In genomic region chr8:72420571-72421361, GRCm38 (mm10) we compare ENCODE assay signal across 8 mouse cellular contexts. TPM values are rescaled to one million over a fixed set of nuclear protein-coding genes. Genes with fewer than 3 reads are reported as not detected.
DNase-seq lines count a peak whose midpoint lies in the region; ATAC-seq and TF ChIP-seq lines count a peak whose summit lies in the region.

No protein-coding gene starts in this region.

- peak overlapping the region; percentile 88 for H3K4me2 ChIP-seq in intestine, postnatal 0 days (replicated peaks; ENCODE audit: low read depth)
- peak overlapping the region; percentile 94 for H3K4me2 ChIP-seq in liver, embryonic 15.5 days

- no peaks in the 10 kb centered on the region; the same call in 1 of the 2 replicates for H3K36me3 ChIP-seq in intestine, postnatal 0 days (ENCODE audit: control insufficient read depth, insufficient read depth)
- 0 out of 2 replicates have a peak, but pooled peaks cover 8% of the 10 kb centered on the region for H3K36me3 ChIP-seq in liver, embryonic 15.5 days (replicated peaks)

- peak; percentile 57 for ATAC-seq in granulocyte monocyte progenitor cell, adult 5-6 weeks (replicated peaks; ENCODE audit: poor library complexity, severe bottlenecking)
- ATAC-seq in intestine, postnatal 0 days: peak; percentile 19
- ATAC-seq in liver, embryonic 15.5 days (ENCODE audit: insufficient read depth): peak; percentile 57

- peak overlapping the region; percentile 80 for H3K9ac ChIP-seq in intestine, postnatal 0 days (ENCODE audit: low read depth, low read length)
- peak overlapping the region; percentile 92 for H3K9ac ChIP-seq in liver, embryonic 15.5 days

- TF ChIP-seq POLR2A in cortical plate, adult 2 months (IDR thresholded peaks at IDR 0.05; ENCODE audit: extremely low read depth, insufficient read depth, low read length): no peak

- 1% methylated on average over 68 of the region's 73 CpGs for WGBS in intestine, postnatal 0 days
- WGBS in liver, embryonic 15.5 days (ENCODE audit: insufficient replicate concordance): 2% methylated on average over 63 of the region's 73 CpGs

- H3K27me3 ChIP-seq in intestine, postnatal 0 days (replicated peaks; ENCODE audit: control insufficient read depth, insufficient read depth, low read length): no peaks in the 10 kb centered on the region
- H3K27me3 ChIP-seq in liver, embryonic 15.5 days: no peaks in the 10 kb centered on the region

- H3K27ac ChIP-seq in cortical plate, adult 2 months (ENCODE audit: insufficient read depth, low read length): no peak overlapping the region
- peak overlapping the region; percentile 84 for H3K27ac ChIP-seq in intestine, postnatal 0 days (ENCODE audit: low read depth, low read length)
- H3K27ac ChIP-seq in liver, embryonic 15.5 days (replicated peaks): peak overlapping the region; percentile 97

- H3K4me1 ChIP-seq in cortical plate, adult 2 months (ENCODE audit: control insufficient read depth, insufficient read depth, low read length): peaks cover 19% of the 10 kb centered on the region
- peaks cover 3% of the 10 kb centered on the region; the same call in 1 of the 2 replicates for H3K4me1 ChIP-seq in intestine, postnatal 0 days (replicated peaks; ENCODE audit: control insufficient read depth, insufficient read depth, low read length)
- H3K4me1 ChIP-seq in liver, embryonic 15.5 days (replicated peaks): peaks cover 62% of the 10 kb centered on the region

- no peaks in the 10 kb centered on the region for H3K9me3 ChIP-seq in intestine, postnatal 0 days (ENCODE audit: control insufficient read depth)
- no peaks in the 10 kb centered on the region for H3K9me3 ChIP-seq in liver, embryonic 15.5 days (replicated peaks)

- DNase-seq in ovary, postnatal 14 days (ENCODE audit: low spot score): peak; percentile 16
- no peak for DNase-seq in ovary, adult 18-20 months (ENCODE audit: low spot score)
- peak; percentile 15 to 32 for DNase-seq in natural killer cell, adult 2 months (ENCODE audit: low spot score in 2 of 2)
- peak; percentile 63 for DNase-seq in testis, postnatal 14 days (ENCODE audit: low spot score)

- no peak for TF ChIP-seq CTCF in cortical plate, adult 2 months (IDR thresholded peaks at IDR 0.05; ENCODE audit: extremely low read depth, insufficient read depth, low read length)
- no peak for TF ChIP-seq CTCF in intestine, postnatal 0 days (IDR thresholded peaks at IDR 0.05; ENCODE audit: low read depth)

- H3K4me3 ChIP-seq in cortical plate, adult 2 months (ENCODE audit: insufficient read depth, low read length): peak overlapping the region; percentile 56
- peak overlapping the region; percentile 81 for H3K4me3 ChIP-seq in intestine, postnatal 0 days (ENCODE audit: low read depth, low read length)
- H3K4me3 ChIP-seq in liver, embryonic 15.5 days (replicated peaks): peak overlapping the region; percentile 92

RNA-seq across cellular contexts. Expression of gene Eps15l1, which starts 0.5 kb away (rescaled TPM):
- 71.4 and 72.9 TPM in 2 replicates for polyA plus RNA-seq in cortical plate, adult 2 months (2012; rRNA removed)
- 58.3 and 64.3 TPM in 2 replicates for total RNA-seq in granulocyte monocyte progenitor cell, adult 5-6 weeks (2014; fragmentation: Nextera tagmentation)
- total RNA-seq in granulocyte monocyte progenitor cell, adult 5-6 weeks (2017): 34.8 and 38.6 TPM in 2 replicates
- polyA plus RNA-seq in intestine, postnatal 0 days (2015; fragmentation: Nextera tagmentation; extraction: Ambion mirVana): 16.3 and 17.3 TPM in 2 replicates
- 19.4 and 19.8 TPM in 2 replicates for polyA plus RNA-seq in liver, embryonic 15.5 days (2015; fragmentation: Nextera tagmentation; extraction: Ambion mirVana)

RNA-seq across cellular contexts. Expression of gene Calr3, which starts 22.9 kb away (rescaled TPM):
- 0.68 and 0.81 TPM in 2 replicates for polyA plus RNA-seq in cortical plate, adult 2 months (2012; rRNA removed)
- 0.34 and 1.5 TPM in 2 replicates for total RNA-seq in granulocyte monocyte progenitor cell, adult 5-6 weeks (2014; fragmentation: Nextera tagmentation)
- 2.2 and 4.7 TPM in 2 replicates for total RNA-seq in granulocyte monocyte progenitor cell, adult 5-6 weeks (2017)
- polyA plus RNA-seq in intestine, postnatal 0 days (2015; fragmentation: Nextera tagmentation; extraction: Ambion mirVana): 0.46 and 0.55 TPM in 2 replicates
- polyA plus RNA-seq in liver, embryonic 15.5 days (2015; fragmentation: Nextera tagmentation; extraction: Ambion mirVana): 0.35 and 0.58 TPM in 2 replicates

RNA-seq across cellular contexts. Expression of gene 1700030K09Rik, which starts 22.9 kb away (rescaled TPM):
- polyA plus RNA-seq in cortical plate, adult 2 months (2012; rRNA removed): 8.1 and 8.9 TPM in 2 replicates
- total RNA-seq in granulocyte monocyte progenitor cell, adult 5-6 weeks (2014; fragmentation: Nextera tagmentation): 3.6 and 6.4 TPM in 2 replicates
- total RNA-seq in granulocyte monocyte progenitor cell, adult 5-6 weeks (2017): 6.1 and 7.1 TPM in 2 replicates
- 3.6 and 3.8 TPM in 2 replicates for polyA plus RNA-seq in intestine, postnatal 0 days (2015; fragmentation: Nextera tagmentation; extraction: Ambion mirVana)
- polyA plus RNA-seq in liver, embryonic 15.5 days (2015; fragmentation: Nextera tagmentation; extraction: Ambion mirVana): 2.9 and 3.4 TPM in 2 replicates

RNA-seq across cellular contexts. Expression of gene Cherp, which starts 54.3 kb away (rescaled TPM):
- 44.0 and 47.3 TPM in 2 replicates for polyA plus RNA-seq in cortical plate, adult 2 months (2012; rRNA removed)
- 88.2 and 110 TPM in 2 replicates for total RNA-seq in granulocyte monocyte progenitor cell, adult 5-6 weeks (2014; fragmentation: Nextera tagmentation)
- 13.3 and 27.7 TPM in 2 replicates for total RNA-seq in granulocyte monocyte progenitor cell, adult 5-6 weeks (2017)
- polyA plus RNA-seq in intestine, postnatal 0 days (2015; fragmentation: Nextera tagmentation; extraction: Ambion mirVana): 17.8 and 19.4 TPM in 2 replicates
- 19.1 and 20.5 TPM in 2 replicates for polyA plus RNA-seq in liver, embryonic 15.5 days (2015; fragmentation: Nextera tagmentation; extraction: Ambion mirVana)
